Mouse (Mus musculus): ENCODE data around the gene Gm10837. TPM values are rescaled to one million over a fixed set of nuclear protein-coding genes. Genes with fewer than 3 reads are reported as not detected.

Gene Gm10837
- polyA plus RNA-seq, 1 experiment from 2014 or later: 0.14 TPM

- no peak overlapping the region for H3K9ac ChIP-seq (ENCODE audit: low read depth, low read length)
- DNase-seq (ENCODE audit: low spot score) (no peak), ATAC-seq (ENCODE audit: low read depth) (no peak)
- H3K9me3 ChIP-seq (ENCODE audit: control insufficient read depth, low read length): no peaks in the 10 kb centered on the region
- H3K4me1 ChIP-seq (ENCODE audit: control insufficient read depth, insufficient read depth, low read length): no peaks in the 10 kb centered on the region
- WGBS: 7% methylated on average over 2 of the region's 2 CpGs
- H3K27me3 ChIP-seq (replicated peaks; ENCODE audit: control insufficient read depth, insufficient read depth, low read length): no peaks in the 10 kb centered on the region
- no peak overlapping the region for H3K4me2 ChIP-seq (ENCODE audit: low read depth, low read length)
- H3K27ac ChIP-seq (replicated peaks; ENCODE audit: low read depth, low read length): no peak overlapping the region
- H3K4me3 ChIP-seq (ENCODE audit: low read depth, low read length): no peak overlapping the region
- no peaks in the 10 kb centered on the region for H3K36me3 ChIP-seq (ENCODE audit: control insufficient read depth, insufficient read depth, low read length)
These were observed 18.7 kb downstream of the Gm10837 start for GRCm38 (mm10) chr14:122509058-122509457.

GRCm38 (mm10) chr14:122511519-122511918 lies 21.1 kb downstream of the Gm10837 start:
- WGBS: 60% methylated on average over 3 of the region's 3 CpGs
- H3K9me3 ChIP-seq (ENCODE audit: control insufficient read depth, low read length): no peaks in the 10 kb centered on the region
- no peak overlapping the region for H3K27ac ChIP-seq (replicated peaks; ENCODE audit: low read depth, low read length)
- DNase-seq (ENCODE audit: low spot score) (no peak), ATAC-seq (ENCODE audit: low read depth) (no peak)
- H3K4me3 ChIP-seq (ENCODE audit: low read depth, low read length): no peak overlapping the region
- no peaks in the 10 kb centered on the region for H3K36me3 ChIP-seq (ENCODE audit: control insufficient read depth, insufficient read depth, low read length)
- no peaks in the 10 kb centered on the region for H3K27me3 ChIP-seq (replicated peaks; ENCODE audit: control insufficient read depth, insufficient read depth, low read length)
- no peak overlapping the region for H3K4me2 ChIP-seq (ENCODE audit: low read depth, low read length)
- H3K9ac ChIP-seq (ENCODE audit: low read depth, low read length): no peak overlapping the region
- H3K4me1 ChIP-seq (ENCODE audit: control insufficient read depth, insufficient read depth, low read length): no peaks in the 10 kb centered on the region

DNA sequence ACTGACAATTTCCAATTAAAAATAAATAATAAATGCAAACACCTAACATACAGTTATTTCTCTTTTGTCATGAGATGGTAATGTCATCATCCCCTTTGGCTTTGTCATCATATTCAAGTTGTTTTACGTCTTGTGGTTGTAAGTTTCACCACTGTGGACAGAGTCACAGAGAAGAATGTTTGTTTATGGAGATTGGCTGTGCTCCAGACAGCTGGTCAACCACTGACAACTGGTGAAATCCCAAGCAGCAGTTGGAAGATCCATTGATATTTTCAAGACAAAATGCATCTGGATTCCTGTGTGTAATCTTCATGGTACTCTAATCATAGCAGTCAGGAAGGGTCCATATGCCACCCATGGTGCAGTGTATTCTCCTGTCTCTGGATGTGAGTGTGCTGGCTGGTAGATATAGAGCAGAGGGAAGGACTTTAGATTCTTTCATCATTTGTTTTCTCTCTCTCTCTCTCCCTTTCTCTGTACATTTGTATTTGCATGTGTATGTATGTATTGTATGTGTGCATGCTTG lies 23.2 kb downstream of the Gm10837 start:
- no peak overlapping the region for H3K9ac ChIP-seq (ENCODE audit: low read depth, low read length)
- H3K27me3 ChIP-seq (replicated peaks; ENCODE audit: control insufficient read depth, insufficient read depth, low read length): no peaks in the 10 kb centered on the region
- no peak overlapping the region for H3K4me3 ChIP-seq (ENCODE audit: low read depth, low read length)
- ATAC-seq (ENCODE audit: low read depth) (no peak), DNase-seq (ENCODE audit: low spot score) (peak; percentile 44)
- no peaks in the 10 kb centered on the region for H3K9me3 ChIP-seq (ENCODE audit: control insufficient read depth, low read length)
- WGBS: 75% methylated on average over 1 of the region's 1 CpGs
- H3K4me2 ChIP-seq (ENCODE audit: low read depth, low read length): no peak overlapping the region
- no peak overlapping the region for H3K27ac ChIP-seq (replicated peaks; ENCODE audit: low read depth, low read length)
- no peaks in the 10 kb centered on the region for H3K36me3 ChIP-seq (ENCODE audit: control insufficient read depth, insufficient read depth, low read length)
- no peaks in the 10 kb centered on the region for H3K4me1 ChIP-seq (ENCODE audit: control insufficient read depth, insufficient read depth, low read length)

DNA sequence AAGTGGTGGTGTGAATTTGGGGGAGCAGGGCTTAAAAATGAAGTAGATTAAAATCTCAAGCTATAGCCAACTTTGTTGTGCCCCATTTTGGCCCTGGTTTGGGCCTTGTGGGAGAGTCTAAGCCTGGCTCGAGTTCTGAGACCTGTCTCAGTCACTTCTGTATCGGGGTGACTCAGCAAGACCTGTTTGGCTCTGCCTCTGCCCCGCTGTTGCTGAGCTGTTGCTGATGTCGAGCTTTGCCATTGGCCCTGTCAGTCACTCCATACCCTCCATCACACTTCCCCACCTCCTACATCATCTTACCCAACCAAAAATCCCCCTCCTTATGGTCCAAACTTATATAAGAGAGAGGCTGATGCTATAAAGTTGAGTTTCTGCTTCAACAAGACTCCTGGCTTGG lies 38.1 kb downstream of the Gm10837 start:
- Histone ChIP-seq H3K9me3 (ENCODE audit: control insufficient read depth, low read length) (0 out of 2 replicates have a peak, but pooled peaks cover 6% of the 10 kb centered on the region), H3K4me2 (ENCODE audit: low read depth, low read length) (no peak overlapping the region), H3K36me3 (ENCODE audit: control insufficient read depth, insufficient read depth, low read length) (no peaks in the 10 kb centered on the region), H3K27me3 (replicated peaks; ENCODE audit: control insufficient read depth, insufficient read depth, low read length) (no peaks in the 10 kb centered on the region), H3K4me3 (ENCODE audit: low read depth, low read length) (no peak overlapping the region), H3K9ac (ENCODE audit: low read depth, low read length) (no peak overlapping the region), H3K4me1 (ENCODE audit: control insufficient read depth, insufficient read depth, low read length) (no peaks in the 10 kb centered on the region), H3K27ac (replicated peaks; ENCODE audit: low read depth, low read length) (no peak overlapping the region)
- ATAC-seq (ENCODE audit: low read depth) (no peak), DNase-seq (ENCODE audit: low spot score) (no peak)
- WGBS: 76% methylated on average over 4 of the region's 4 CpGs

DNA sequence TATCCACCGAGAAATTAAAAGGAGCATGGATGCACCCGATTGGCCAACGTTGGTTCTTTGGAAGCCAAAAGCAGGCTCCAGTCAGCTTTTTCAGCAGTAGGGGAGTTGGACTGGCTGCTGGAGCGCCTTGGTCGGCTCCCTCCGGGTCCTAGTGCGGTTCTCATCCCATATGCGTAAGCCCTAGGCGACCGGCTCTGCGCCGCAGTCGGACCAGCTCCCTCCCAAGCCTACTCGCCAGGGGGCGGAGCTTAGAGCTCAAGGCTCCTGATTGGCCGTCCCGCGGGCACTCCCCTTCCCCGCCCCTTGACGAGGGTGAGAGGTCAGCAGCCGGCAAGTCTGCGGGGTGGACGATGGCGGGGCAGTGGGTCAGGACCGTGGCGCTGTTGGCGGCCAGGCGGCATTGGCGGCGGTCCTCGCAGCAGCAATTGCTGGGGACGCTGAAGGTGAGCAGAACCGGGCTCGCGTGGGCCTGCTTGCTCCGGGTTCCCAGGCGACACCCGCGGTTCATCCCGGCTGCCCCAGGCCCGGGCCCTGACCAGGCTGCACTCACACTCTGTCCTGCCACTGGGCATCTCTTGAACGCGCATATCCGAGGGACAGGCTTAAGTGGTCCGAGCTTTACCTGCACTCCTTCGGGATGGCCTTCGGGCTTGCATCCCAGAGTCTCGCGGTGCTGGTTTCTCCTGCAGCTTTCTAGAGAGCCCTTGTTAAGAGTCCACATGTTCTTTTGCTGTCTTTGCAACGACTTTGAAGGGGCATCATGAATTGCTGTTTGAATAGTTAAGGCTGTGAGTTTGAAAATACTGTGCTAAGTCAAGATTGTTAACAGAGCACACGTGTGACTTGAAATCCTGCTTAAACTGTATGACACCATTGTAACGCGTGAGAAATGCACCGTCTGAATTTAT lies 43.9 kb downstream of the Gm10837 start, which contains the start of gene Pcca:
Gene Pcca, plus strand, starts transcription at position 308 of the 908 bp plus-strand sequence.
- H3K4me2 ChIP-seq (ENCODE audit: low read depth, low read length): peak within 1 kb of the TSS; percentile 85
- peaks cover 10% of the 10 kb centered on the region; the same call in 1 of the 2 replicates for H3K4me1 ChIP-seq (ENCODE audit: control insufficient read depth, insufficient read depth, low read length)
- DNase-seq (ENCODE audit: low spot score) (peak; percentile 98), ATAC-seq (ENCODE audit: low read depth) (peak; percentile 100)
- peak within 1 kb of the TSS; percentile 78 for H3K9ac ChIP-seq (ENCODE audit: low read depth, low read length)
- H3K9me3 ChIP-seq (ENCODE audit: control insufficient read depth, low read length): no peaks in the 10 kb centered on the region
- under 1% methylated on average over 49 of the region's 54 CpGs for WGBS
- no peaks in the 10 kb centered on the region for H3K27me3 ChIP-seq (replicated peaks; ENCODE audit: control insufficient read depth, insufficient read depth, low read length)
- H3K4me3 ChIP-seq (ENCODE audit: low read depth, low read length): peak within 1 kb of the TSS; percentile 75
- peak within 1 kb of the TSS; percentile 75 for H3K27ac ChIP-seq (replicated peaks; ENCODE audit: low read depth, low read length)
- H3K36me3 ChIP-seq (ENCODE audit: control insufficient read depth, insufficient read depth, low read length): no peaks in the 10 kb centered on the region

- Histone ChIP-seq H3K4me2 (ENCODE audit: low read depth, low read length) (no peak overlapping the region), H3K4me3 (ENCODE audit: low read depth, low read length) (no peak overlapping the region), H3K36me3 (ENCODE audit: control insufficient read depth, insufficient read depth, low read length) (no peaks in the 10 kb centered on the region), H3K27ac (replicated peaks; ENCODE audit: low read depth, low read length) (no peak overlapping the region), H3K9me3 (ENCODE audit: control insufficient read depth, low read length) (no peaks in the 10 kb centered on the region), H3K4me1 (ENCODE audit: control insufficient read depth, insufficient read depth, low read length) (peaks cover 10% of the 10 kb centered on the region; the same call in 1 of the 2 replicates), H3K9ac (ENCODE audit: low read depth, low read length) (no peak overlapping the region), H3K27me3 (replicated peaks; ENCODE audit: control insufficient read depth, insufficient read depth, low read length) (no peaks in the 10 kb centered on the region)
- ATAC-seq (ENCODE audit: low read depth) (no peak), DNase-seq (ENCODE audit: low spot score) (no peak)
- WGBS: 84% methylated on average over 1 of the region's 1 CpGs
These were observed 45.6 kb downstream of the Gm10837 start for GRCm38 (mm10) chr14:122535986-122536385.

Other genes starting within 250 kb of the Gm10837 start
- gene Gm5089, start 39.5 kb upstream of the Gm10837 start, polyA plus RNA-seq (2014; fragmentation: Nextera tagmentation; extraction: Ambion mirVana): not detected in 2 replicates
- gene Zic5, start 24.9 kb upstream of the Gm10837 start, polyA plus RNA-seq (2014; fragmentation: Nextera tagmentation; extraction: Ambion mirVana): 1.9 and 2.1 TPM in 2 replicates
- 1.6 TPM in 2 replicates for gene Zic2, start 15.2 kb upstream of the Gm10837 start, polyA plus RNA-seq (2014; fragmentation: Nextera tagmentation; extraction: Ambion mirVana)
- gene Pcca, start 43.7 kb downstream of the Gm10837 start, polyA plus RNA-seq (2014; fragmentation: Nextera tagmentation; extraction: Ambion mirVana): 23.1 and 23.2 TPM in 2 replicates

All from embryonic facial prominence, embryonic 14.5 days (tissue).